Mouse (Mus musculus) mouse trophoblast stem cell (cell line): ENCODE data around the gene Myh1.

Experiments
- in situ Hi-C, 2 experiments: fragments of 300-500 bp; cut with MseI, MboI; formaldehyde crosslinking; loops; 2 replicates in 1 of 2; 3 replicates in 1 of 2; pipeline ENCODE4 v1.15.1; 2025

The Myh1 gene

GRCm38 (mm10) chr11:67229946-67230345 lies 30.1 kb downstream of the Myh1 start:
- in situ Hi-C loops = loop anchor here in 1 of 2 experiments (5.0 kb wide), 1 partner anchor 118 kb away; no protein-coding TSS in a partner anchor

GRCm38 (mm10) chr11:67235639-67236358 lies 35.9 kb downstream of the Myh1 start:
- in situ Hi-C loops = loop anchor here in 1 of 2 experiments (5.0 kb wide), 1 partner anchor 123 kb away; no protein-coding TSS in a partner anchor

GRCm38 (mm10) chr11:67236799-67237198 lies 36.9 kb downstream of the Myh1 start:
- in situ Hi-C loops = loop anchor here in 1 of 2 experiments (5.0 kb wide), 1 partner anchor 124 kb away; no protein-coding TSS in a partner anchor

GRCm38 (mm10) chr11:67237481-67238079 lies 37.7 kb downstream of the Myh1 start, which contains the start of gene Myh4:
Gene Myh4, plus strand, starts transcription at chr11:67238029.
- in situ Hi-C loops = loop anchor here in 1 of 2 experiments (5.0 kb wide), 1 partner anchor 125 kb away; no protein-coding TSS in a partner anchor

- in situ Hi-C loops = no loop called here
Observed at GRCm38 (mm10) chr11:67241051-67241450, 41.2 kb downstream of the Myh1 start.

- in situ Hi-C loops = no loop called here
Observed at GRCm38 (mm10) chr11:67253691-67254090, 53.8 kb downstream of the Myh1 start.

- in situ Hi-C loops = no loop called here
Observed at GRCm38 (mm10) chr11:67257048-67257447, 57.2 kb downstream of the Myh1 start.

GRCm38 (mm10) chr11:67260956-67261355 lies 61.1 kb downstream of the Myh1 start:
- in situ Hi-C loops = no loop called here
